Mouse (Mus musculus) ovary, postnatal 36 days (tissue): ENCODE measurements at regions not wholly inside any gene's neighbourhood (a gene's known extent, or its start where the extent isn't known, plus 50 kb on each side); places are given as distances from the start of the nearest gene placed in this dataset.

ENCODE experiments used
- DNase-seq: peaks from one replicate; pipeline ENCODE4 v3.0.0; 2022; ENCODE audit warnings: low spot score, mixed read lengths

- DNase-seq, result no peak
Observed at GRCm38 (mm10) chr3:49096118-49096517, 661.0 kb downstream of the Pcdh18 start.

- DNase-seq, result peak; percentile 30
Observed at GRCm38 (mm10) chr3:49093818-49094680, 663.1 kb downstream of the Pcdh18 start.

GRCm38 (mm10) chr3:49068801-49069200, 688.3 kb downstream of the Pcdh18 start:
- DNase-seq, result no peak

GRCm38 (mm10) chr3:49062081-49062480, 695.0 kb downstream of the Pcdh18 start:
- no peak for DNase-seq

GRCm38 (mm10) chr3:49032981-49033380, 724.1 kb downstream of the Pcdh18 start:
- no peak for DNase-seq

GRCm38 (mm10) chr3:49009211-49009967, 747.7 kb downstream of the Pcdh18 start:
- DNase-seq, result no peak
